Mouse (Mus musculus): ENCODE measurements around the gene Styx.

Gene Styx

DNA sequence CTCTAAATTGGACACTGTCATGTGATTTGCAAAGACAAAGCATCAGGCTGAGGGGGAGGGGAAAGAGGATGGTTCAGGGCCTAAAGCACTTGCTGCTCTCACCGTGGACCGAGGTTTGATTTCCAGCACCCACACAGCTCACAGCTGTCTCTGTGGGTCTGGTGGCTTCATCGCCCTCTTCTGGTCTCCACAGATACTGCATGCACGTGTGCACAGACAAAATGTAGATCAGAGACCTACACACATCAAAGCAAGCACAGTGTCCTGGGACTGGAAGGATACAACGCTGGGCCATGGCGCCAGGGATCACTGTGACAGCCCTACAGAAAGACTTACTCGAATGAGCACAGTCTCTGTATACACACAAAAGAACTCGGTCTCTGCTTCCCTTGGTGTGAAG is 118.6 kb downstream of the Styx start:
- DNase-seq (ENCODE audit: low spot score in 2 of 2) = no peak
